Mouse (Mus musculus) myocyte (in vitro differentiated cells): Measurements from ENCODE around the gene Ndufa4l2. TPM values are rescaled to one million over a fixed set of nuclear protein-coding genes. Genes with fewer than 3 reads are reported as not detected.

Source experiments
- H3K27me3 ChIP-seq: one replicate; pipeline ENCODE4 v1.6.1; 2011; ENCODE audit not compliant: control insufficient read depth, insufficient read depth, insufficient read length
- H3K36me3 ChIP-seq: one replicate; pipeline ENCODE4 v1.6.1; 2011; ENCODE audit not compliant: control insufficient read depth, insufficient read depth
- H3K4me2 ChIP-seq: one replicate; pipeline ENCODE4 v1.6.1; 2011; ENCODE audit warnings: low read depth, control low read depth
- H3K4me3 ChIP-seq: one replicate; pipeline ENCODE4 v1.5.1; 2011; ENCODE audit warnings: mild to moderate bottlenecking, control low read depth, moderate library complexity
- H3K79me2 ChIP-seq: one replicate; pipeline ENCODE4 v1.6.1; 2011; ENCODE audit not compliant: control insufficient read depth, insufficient read depth
- H3ac ChIP-seq: one replicate; pipeline ENCODE4 v1.6.1; 2011; ENCODE audit not compliant: control insufficient read depth, insufficient read length
- CEBPB ChIP-seq: IDR thresholded peaks from 2 replicates; pipeline ENCODE4 v1.6.1; 2011; ENCODE audit warnings: mild to moderate bottlenecking, moderate library complexity; ENCODE audit not compliant: poor library complexity, insufficient read depth, severe bottlenecking
- E2F4 ChIP-seq: IDR thresholded peaks from one replicate; pipeline ENCODE4 v1.6.1; 2011; ENCODE audit warnings: mild to moderate bottlenecking, control low read depth, moderate library complexity; ENCODE audit not compliant: insufficient read depth
- MAX ChIP-seq: IDR thresholded peaks from one replicate; pipeline ENCODE4 v1.6.1; 2011; ENCODE audit warnings: low read depth, mild to moderate bottlenecking, control low read depth
- MYOD1 ChIP-seq, 3 experiments: IDR thresholded peaks; one replicate each; pipeline ENCODE4 v1.6.1; 2011; ENCODE audit warnings: control low read depth in 2 of 3, low read depth in 2 of 3, mild to moderate bottlenecking in 2 of 3, moderate library complexity in 1 of 3; ENCODE audit not compliant: insufficient read length in 2 of 3, control insufficient read depth in 1 of 3
- MYOG ChIP-seq, 3 experiments: IDR thresholded peaks; one replicate each; pipeline ENCODE4 v1.6.1; 2011; ENCODE audit warnings: control low read depth in 2 of 3, low read depth in 2 of 3, mild to moderate bottlenecking in 2 of 3; ENCODE audit not compliant: insufficient read length in 2 of 3, control insufficient read depth in 1 of 3, insufficient read depth in 1 of 3
- POLR2A ChIP-seq: IDR thresholded peaks from one replicate; pipeline ENCODE4 v1.6.1; 2011; ENCODE audit warnings: low read depth, mild to moderate bottlenecking, control low read depth, moderate library complexity; ENCODE audit not compliant: insufficient read length
- POLR2AphosphoS2 ChIP-seq: IDR thresholded peaks from one replicate; pipeline ENCODE4 v1.6.1; 2011; ENCODE audit warnings: low read depth, control low read depth; ENCODE audit not compliant: insufficient read length
- REST ChIP-seq: IDR thresholded peaks from one replicate; pipeline ENCODE4 v1.6.1; 2011; ENCODE audit warnings: mild to moderate bottlenecking, control low read depth, moderate library complexity; ENCODE audit not compliant: insufficient read depth, insufficient read length
- SRF ChIP-seq: IDR thresholded peaks from one replicate; pipeline ENCODE4 v1.6.1; 2011; ENCODE audit warnings: low read depth; ENCODE audit not compliant: control insufficient read depth, insufficient read length
- TCF12 ChIP-seq: IDR thresholded peaks from one replicate; pipeline ENCODE4 v1.6.1; 2011; ENCODE audit warnings: mild to moderate bottlenecking, control low read depth; ENCODE audit not compliant: poor library complexity, insufficient read depth, severe bottlenecking
- TCF3 ChIP-seq: IDR thresholded peaks from one replicate; pipeline ENCODE4 v1.6.1; 2011; ENCODE audit warnings: low read depth, control low read depth; ENCODE audit not compliant: insufficient read length
- USF1 ChIP-seq: IDR thresholded peaks from one replicate; pipeline ENCODE4 v1.6.1; 2011; ENCODE audit warnings: low read depth, mild to moderate bottlenecking, control low read depth, moderate library complexity
- polyA plus RNA-seq: library from polyadenylated mRNA; unstranded; fragments of >200 nt; fragmentation: generic; extraction: Trizol; gene quantifications from one replicate; pipeline ENCODE4 v1.2.1, GENCODE M21; 2012; ENCODE audit warnings: missing spikeins

Ndufa4l2 gene
- polyA plus RNA-seq, 1 experiment, result 2.9 TPM

DNA sequence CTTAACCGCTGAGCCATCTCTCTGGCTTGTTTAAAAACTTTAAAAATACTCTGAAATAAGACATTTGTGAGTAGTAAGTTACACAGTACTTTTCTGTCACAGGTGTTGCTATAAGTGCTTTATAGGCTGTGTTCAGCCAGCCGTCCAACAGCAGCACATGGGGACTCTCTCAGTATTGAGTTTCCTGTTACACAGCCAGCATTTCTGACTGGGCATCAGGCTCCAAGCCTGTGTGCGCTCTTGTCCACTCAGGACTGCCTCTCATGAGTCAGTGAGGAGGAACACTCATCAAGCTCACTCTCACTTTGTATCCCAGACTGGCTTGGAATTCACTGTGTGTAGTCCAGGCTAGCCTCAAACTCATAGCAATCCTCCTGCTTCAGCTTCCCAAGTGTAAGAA lies 18.6 kb upstream of the Ndufa4l2 start:
- peaks cover 28% of the 10 kb centered on the region for H3K36me3 ChIP-seq
- no peak overlapping the region for H3ac ChIP-seq
- TF ChIP-seq MYOD1 (IDR thresholded peaks at IDR 0.05; ENCODE audit: control insufficient read depth in 1 of 3, insufficient read length in 2 of 3, low read depth in 2 of 3) (no peak), CEBPB (no peak), TCF12 (no peak), MAX (no peak), POLR2A (no peak), TCF3 (no peak), POLR2AphosphoS2 (no peak), MYOG (IDR thresholded peaks at IDR 0.05; ENCODE audit: control insufficient read depth in 1 of 3, insufficient read depth in 1 of 3, insufficient read length in 2 of 3, low read depth in 2 of 3) (no peak), E2F4 (no peak), USF1 (no peak), REST (no peak)
- no peak overlapping the region for H3K4me2 ChIP-seq
- no peaks in the 10 kb centered on the region for H3K79me2 ChIP-seq
- no peak overlapping the region for H3K4me3 ChIP-seq
- no peaks in the 10 kb centered on the region for H3K27me3 ChIP-seq

GRCm38 (mm10) chr10:127499516-127499915 lies 15.3 kb upstream of the Ndufa4l2 start:
- H3K27me3 ChIP-seq, result no peaks in the 10 kb centered on the region
- H3ac ChIP-seq, result no peak overlapping the region
- H3K4me2 ChIP-seq, result no peak overlapping the region
- H3K79me2 ChIP-seq, result no peaks in the 10 kb centered on the region
- peaks cover 23% of the 10 kb centered on the region for H3K36me3 ChIP-seq
- no peak for TF ChIP-seq TCF12
- no peak for TF ChIP-seq REST
- no peak for TF ChIP-seq MYOG (IDR thresholded peaks at IDR 0.05; ENCODE audit: control insufficient read depth in 1 of 3, insufficient read depth in 1 of 3, insufficient read length in 2 of 3, low read depth in 2 of 3)
- no peak for TF ChIP-seq USF1
- TF ChIP-seq TCF3, result no peak
- no peak for TF ChIP-seq MAX
- no peak for TF ChIP-seq E2F4
- no peak for TF ChIP-seq MYOD1 (IDR thresholded peaks at IDR 0.05; ENCODE audit: control insufficient read depth in 1 of 3, insufficient read length in 2 of 3, low read depth in 2 of 3)
- TF ChIP-seq SRF, result no peak
- TF ChIP-seq POLR2AphosphoS2, result no peak
- no peak for TF ChIP-seq CEBPB
- TF ChIP-seq POLR2A, result no peak
- no peak overlapping the region for H3K4me3 ChIP-seq

DNA sequence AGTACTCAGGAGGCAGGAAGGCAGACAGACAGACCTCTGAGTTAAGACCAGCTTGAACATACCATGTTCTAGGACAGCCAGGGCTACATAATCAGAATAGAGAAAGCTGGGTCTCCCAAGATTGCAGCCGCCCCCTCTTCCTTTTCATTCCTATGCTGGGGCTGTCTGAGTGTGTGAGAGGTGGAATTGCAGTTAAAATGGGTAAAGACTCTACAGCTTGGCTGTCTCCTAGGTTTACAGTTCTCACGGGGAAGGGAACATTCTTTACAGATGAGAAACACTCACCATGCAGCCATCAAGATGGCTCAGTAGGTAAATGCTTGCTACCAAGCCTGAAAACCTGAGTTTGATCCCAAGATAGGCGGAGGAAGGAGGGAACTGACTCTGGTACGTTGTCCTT lies 14.7 kb upstream of the Ndufa4l2 start:
- no peak overlapping the region for H3ac ChIP-seq
- TF ChIP-seq CEBPB, result no peak
- no peak for TF ChIP-seq E2F4
- no peak for TF ChIP-seq TCF12
- TF ChIP-seq TCF3, result no peak
- TF ChIP-seq USF1, result no peak
- no peak for TF ChIP-seq POLR2AphosphoS2
- TF ChIP-seq MYOG (IDR thresholded peaks at IDR 0.05; ENCODE audit: control insufficient read depth in 1 of 3, insufficient read depth in 1 of 3, insufficient read length in 2 of 3, low read depth in 2 of 3), result no peak
- H3K36me3 ChIP-seq, result peaks cover 18% of the 10 kb centered on the region
- no peak overlapping the region for H3K4me2 ChIP-seq
- no peak overlapping the region for H3K4me3 ChIP-seq
- H3K27me3 ChIP-seq, result no peaks in the 10 kb centered on the region
- H3K79me2 ChIP-seq, result no peaks in the 10 kb centered on the region

DNA sequence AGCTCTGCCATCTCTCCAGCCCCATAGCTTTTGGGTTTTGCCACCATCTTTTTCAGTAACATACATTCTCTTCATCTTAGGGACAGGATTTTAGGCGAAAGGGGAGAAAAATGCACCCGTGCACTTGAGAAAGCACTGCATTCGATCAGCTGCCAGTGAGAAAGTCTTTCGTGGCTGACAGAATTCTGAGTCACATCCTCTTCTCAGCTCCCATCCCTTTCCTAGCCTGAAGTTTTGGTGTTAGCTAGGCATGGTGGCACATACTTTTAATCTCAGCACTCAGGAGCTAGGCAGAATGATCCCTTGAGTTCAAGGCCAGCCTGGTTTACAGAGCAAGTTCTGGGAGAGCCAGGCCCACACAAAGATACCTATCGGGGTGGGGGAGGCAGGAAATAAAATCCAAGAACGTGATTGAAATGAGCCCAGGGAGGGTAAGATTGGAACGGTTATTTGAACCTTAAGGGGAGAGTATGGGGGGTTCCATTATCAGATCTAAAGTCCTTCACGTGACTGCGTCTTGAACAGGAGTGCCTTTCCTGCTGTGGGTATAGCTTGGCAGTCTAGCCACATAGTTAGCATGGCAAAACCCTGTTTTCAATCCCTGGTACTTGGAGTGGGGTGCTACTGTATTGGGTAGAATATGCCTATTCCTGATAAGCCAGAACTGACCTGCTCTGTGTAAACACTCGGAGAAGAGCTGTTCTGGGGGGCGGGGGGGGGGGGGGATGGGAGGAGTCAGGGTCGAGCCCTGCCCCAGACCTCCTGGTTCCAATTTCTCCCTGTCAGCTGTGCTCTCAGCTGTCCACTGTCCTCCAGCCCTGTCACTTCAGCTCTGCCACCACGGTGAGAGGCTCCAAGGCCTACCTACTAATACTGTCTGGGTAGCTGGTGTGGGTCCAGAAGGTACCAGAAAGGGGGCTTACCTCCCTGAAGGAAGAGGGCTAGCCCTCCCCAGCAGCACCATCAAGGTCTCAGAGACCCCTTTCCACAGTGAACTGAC lies 13.6 kb upstream of the Ndufa4l2 start, which contains the start of gene Stac3:
Gene Stac3 (plus strand): TSS at position 793 of the 1,000 bp plus-strand sequence.
- Histone ChIP-seq H3ac (no peak within 1 kb of the TSS), H3K36me3 (peaks cover 6% of the 10 kb centered on the region), H3K4me2 (peak within 1 kb of the TSS; percentile 70), H3K4me3 (peak within 1 kb of the TSS; percentile 23), H3K79me2 (no peaks in the 10 kb centered on the region), H3K27me3 (no peaks in the 10 kb centered on the region)
- no peak for TF ChIP-seq CEBPB
- TF ChIP-seq MYOD1 (IDR thresholded peaks at IDR 0.05; ENCODE audit: control insufficient read depth in 1 of 3, insufficient read length in 2 of 3, low read depth in 2 of 3), result peak; percentile 98 to 99 (median 98)
- TF ChIP-seq E2F4, result no peak
- TF ChIP-seq POLR2A, result peak; percentile 60
- no peak for TF ChIP-seq MAX
- no peak for TF ChIP-seq REST
- TF ChIP-seq SRF, result no peak
- TF ChIP-seq TCF3, result peak; percentile 94
- peak; percentile 83 for TF ChIP-seq TCF12
- peak; percentile 78 to 96 (median 81) for TF ChIP-seq MYOG (IDR thresholded peaks at IDR 0.05; ENCODE audit: control insufficient read depth in 1 of 3, insufficient read depth in 1 of 3, insufficient read length in 2 of 3, low read depth in 2 of 3)
- TF ChIP-seq POLR2AphosphoS2, result peak; percentile 60
- TF ChIP-seq USF1, result peak; percentile 62
